Mouse (Mus musculus): ENCODE measurements around the gene Plxnb2.

DNA sequence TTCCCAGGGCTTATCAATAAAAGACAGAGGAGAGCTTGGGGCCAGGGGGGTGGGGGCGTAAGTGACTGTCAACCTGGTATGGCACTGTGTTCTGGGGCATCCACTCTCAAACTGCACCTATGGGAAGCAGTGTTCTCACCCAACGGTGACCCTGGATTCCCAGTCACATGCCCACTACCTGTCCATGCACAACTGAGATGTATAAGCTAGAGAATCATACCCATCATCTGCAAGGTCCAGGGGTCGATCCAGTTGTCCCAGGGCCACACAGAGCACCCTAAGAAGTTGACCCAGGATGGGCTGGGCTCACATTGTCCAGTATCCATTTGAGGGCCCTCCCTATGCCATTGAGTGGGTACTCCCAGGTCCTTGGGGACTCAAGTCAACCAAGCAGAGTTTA is 56.3 kb downstream of the Plxnb2 start:
- TF ChIP-seq CTCF (IDR thresholded peaks at IDR 0.05; ENCODE audit: insufficient read depth, low read length) (no peak), POLR2A (IDR thresholded peaks at IDR 0.05; ENCODE audit: borderline replicate concordance, extremely low read depth, low read depth, low read length) (no peak)

Measured in lung, adult 2 months (tissue).